Mouse (Mus musculus) spleen, postnatal 10 days (tissue): ENCODE measurements around the gene Sdk1.

Experiments used
- DNase-seq, 2 experiments: peaks; one replicate each; pipeline ENCODE4 v3.0.0; 2021 to 2022; ENCODE audit warnings: low spot score in 2 of 2

The Sdk1 gene

GRCm38 (mm10) chr5:142256231-142256630 lies 1014.9 kb downstream of the Sdk1 start:
- no peak for DNase-seq

DNA sequence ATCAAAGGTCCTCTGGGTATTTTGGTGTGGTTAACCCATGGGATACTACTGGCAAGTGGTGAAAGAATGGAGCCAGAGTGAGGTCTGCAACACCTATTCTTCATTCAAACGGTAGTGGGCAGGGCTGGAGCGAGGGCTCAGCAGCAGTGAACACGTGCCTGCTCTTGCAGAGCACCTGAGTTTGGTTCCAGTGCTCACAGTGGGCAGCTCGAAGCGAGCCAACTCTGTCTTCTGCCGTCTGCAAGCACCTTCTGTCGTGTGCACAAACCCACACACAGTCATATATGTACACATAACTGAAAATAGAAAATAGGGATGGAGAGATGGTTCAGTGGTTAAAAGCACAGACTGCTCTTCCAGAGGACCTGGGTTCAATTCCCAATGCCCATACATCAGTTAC lies 1017.4 kb downstream of the Sdk1 start:
- DNase-seq = no peak

DNA sequence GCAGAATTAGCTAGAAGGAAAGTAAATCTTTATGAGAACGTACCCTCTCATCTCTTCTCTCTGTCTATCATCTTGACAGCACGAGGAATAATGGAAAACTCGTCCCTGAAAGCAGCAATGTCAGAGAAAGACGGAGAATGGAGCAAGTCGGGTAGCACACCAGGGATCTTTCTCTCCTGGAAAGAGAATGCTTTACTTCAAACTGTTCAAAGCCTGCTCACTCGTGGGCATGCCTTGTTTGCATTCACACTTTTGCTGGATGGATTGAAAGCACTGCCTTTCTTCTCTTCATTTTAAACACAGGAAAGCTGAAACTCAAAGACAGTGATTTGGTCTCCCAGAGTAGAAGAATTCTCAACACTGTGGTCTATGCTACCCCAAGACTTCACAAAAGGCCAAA lies 1020.8 kb downstream of the Sdk1 start:
- no peak for DNase-seq
